Mouse (Mus musculus): ENCODE results near the gene Dnm3.

DNA sequence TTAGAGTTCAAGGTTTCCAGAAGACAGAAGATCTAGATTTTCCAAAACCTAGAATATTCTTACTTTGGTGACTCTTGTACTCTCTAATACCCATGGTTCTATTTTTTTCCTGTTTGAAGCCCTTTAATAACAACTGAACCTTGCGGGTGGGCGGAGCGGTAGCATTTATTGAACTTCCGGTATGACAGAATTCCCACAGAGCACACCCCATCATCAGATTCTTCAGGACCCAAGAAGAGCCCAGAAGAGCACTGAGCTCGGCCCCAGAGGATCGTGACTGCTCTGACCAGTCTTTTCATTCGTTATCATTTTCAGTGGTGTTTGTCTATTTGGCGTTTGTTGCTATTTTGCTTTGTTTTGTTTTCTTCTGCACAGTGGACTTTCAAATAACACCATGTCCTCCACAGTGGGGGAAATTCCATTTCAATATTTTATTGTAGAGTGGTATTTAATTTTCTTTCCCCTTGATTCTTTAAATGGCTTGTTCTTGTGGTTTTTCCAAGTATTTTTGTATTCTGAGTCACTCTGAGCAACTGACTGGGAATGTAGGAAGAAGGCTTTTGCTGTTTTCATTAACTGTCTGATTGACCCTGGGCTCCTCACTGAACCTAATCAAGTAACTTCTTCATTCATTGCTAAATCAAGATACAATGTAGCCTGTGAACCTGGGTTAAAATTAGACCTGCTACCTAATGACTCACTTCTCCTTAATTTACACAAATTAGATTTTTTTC is 344.8 kb downstream of the Dnm3 start:
- TF ChIP-seq POLR2A (IDR thresholded peaks at IDR 0.05; ENCODE audit: control insufficient read depth in 1 of 2, insufficient read depth in 1 of 2, low read depth in 1 of 2, low read length in 2 of 2, poor library complexity in 1 of 2), result no peak
- no peak for TF ChIP-seq ZMIZ1 (IDR thresholded peaks at IDR 0.05; ENCODE audit: low read depth, low read length)
- TF ChIP-seq RAD21 (IDR thresholded peaks at IDR 0.05; ENCODE audit: low read depth, low read length), result no peak
- TF ChIP-seq E2F4 (IDR thresholded peaks at IDR 0.05; ENCODE audit: borderline replicate concordance, low read depth, low read length), result no peak
- no peak for TF ChIP-seq RCOR1 (IDR thresholded peaks at IDR 0.05; ENCODE audit: low read depth, low read length)
- TF ChIP-seq CTCF (IDR thresholded peaks at IDR 0.05 in 2 of 3, conservative IDR thresholded peaks at IDR 0.05 in 1 of 3; ENCODE audit: control insufficient read depth in 1 of 3, insufficient read depth in 1 of 3, low read depth in 2 of 3, low read length in 3 of 3, poor library complexity in 1 of 3, severe bottlenecking in 1 of 3), result no peak
- no peak for TF ChIP-seq GATA1 (IDR thresholded peaks at IDR 0.05; ENCODE audit: low read depth, low read length)
- no peak for TF ChIP-seq JUND (IDR thresholded peaks at IDR 0.05; ENCODE audit: low read depth, low read length)
- TF ChIP-seq ZC3H11A (IDR thresholded peaks at IDR 0.05; ENCODE audit: low read depth, low read length), result no peak
- TF ChIP-seq BHLHE40 (IDR thresholded peaks at IDR 0.05; ENCODE audit: borderline replicate concordance, low read depth, low read length), result no peak
- TF ChIP-seq TAL1 (IDR thresholded peaks at IDR 0.05; ENCODE audit: low read length), result no peak
- TF ChIP-seq ZKSCAN1 (IDR thresholded peaks at IDR 0.05; ENCODE audit: low read depth, low read length), result no peak
- TF ChIP-seq ZNF384 (IDR thresholded peaks at IDR 0.05; ENCODE audit: low read depth, low read length), result no peak
